Mouse (Mus musculus): ENCODE results near the gene Tgfbi.

The Tgfbi gene

DNA sequence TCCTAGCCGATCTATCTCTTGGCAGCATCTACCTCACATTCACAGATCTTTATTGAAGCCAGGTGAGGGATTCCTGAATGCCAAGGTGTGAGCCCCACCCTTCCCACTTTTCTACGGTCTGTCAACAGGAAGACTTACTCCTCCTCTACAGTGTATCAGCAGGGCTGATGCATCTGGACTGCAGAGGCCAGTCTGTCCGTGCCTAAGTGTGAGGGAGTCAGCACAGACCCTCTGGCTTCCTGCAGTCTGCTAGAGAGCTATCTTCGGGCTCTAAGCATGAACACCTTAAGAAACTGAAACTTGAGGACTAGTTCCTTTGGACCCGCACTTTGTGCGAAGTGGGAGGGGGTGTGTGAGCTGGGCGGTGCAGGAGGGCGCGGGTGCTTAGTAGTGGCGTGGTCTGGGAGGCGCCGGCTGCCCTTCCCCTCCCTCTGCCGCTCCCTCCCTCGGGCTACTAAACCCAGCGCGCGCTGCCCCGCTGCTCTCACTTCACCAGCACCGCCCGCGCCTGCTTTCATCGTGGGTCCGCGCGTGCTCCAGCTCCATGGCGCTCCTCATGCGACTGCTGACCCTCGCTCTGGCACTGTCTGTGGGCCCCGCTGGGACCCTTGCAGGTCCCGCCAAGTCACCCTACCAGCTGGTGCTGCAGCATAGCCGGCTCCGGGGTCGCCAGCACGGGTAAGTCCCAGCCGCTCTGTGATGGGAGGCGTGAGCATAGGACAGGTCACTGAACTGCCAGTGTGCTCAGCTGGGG, at the start of gene Tgfbi:
Gene Tgfbi (plus strand): TSS at position 421 of the 754 bp plus-strand sequence.
- no peak for DNase-seq (ENCODE audit: low spot score)

DNA sequence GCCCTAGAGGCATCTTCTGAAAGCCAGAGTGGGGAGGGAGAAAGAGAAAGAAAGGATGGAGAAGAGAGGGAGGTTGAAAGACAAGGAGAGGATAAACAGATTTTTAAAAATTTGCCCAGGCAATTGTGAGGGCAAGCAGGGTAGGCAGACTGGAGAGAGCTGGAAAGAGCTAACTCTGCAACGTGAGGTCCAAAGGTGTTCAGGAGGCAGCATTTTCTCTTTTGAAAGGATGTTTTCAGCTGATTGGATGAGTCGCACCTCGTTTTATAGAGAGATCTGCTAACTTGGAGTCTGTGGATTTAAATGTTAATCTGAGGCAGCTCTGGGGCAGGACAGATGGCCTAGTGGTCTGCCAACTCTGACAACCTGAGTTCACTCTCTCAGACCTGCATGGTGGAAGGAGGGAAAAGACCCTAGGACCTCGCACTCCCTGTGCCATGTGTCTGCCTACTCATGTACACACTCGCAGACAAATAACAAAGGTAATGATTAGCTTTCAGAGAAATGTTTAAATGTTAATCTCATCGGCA, 49.4 kb upstream of the Tgfbi start:
- DNase-seq (ENCODE audit: low spot score), result no peak

DNA sequence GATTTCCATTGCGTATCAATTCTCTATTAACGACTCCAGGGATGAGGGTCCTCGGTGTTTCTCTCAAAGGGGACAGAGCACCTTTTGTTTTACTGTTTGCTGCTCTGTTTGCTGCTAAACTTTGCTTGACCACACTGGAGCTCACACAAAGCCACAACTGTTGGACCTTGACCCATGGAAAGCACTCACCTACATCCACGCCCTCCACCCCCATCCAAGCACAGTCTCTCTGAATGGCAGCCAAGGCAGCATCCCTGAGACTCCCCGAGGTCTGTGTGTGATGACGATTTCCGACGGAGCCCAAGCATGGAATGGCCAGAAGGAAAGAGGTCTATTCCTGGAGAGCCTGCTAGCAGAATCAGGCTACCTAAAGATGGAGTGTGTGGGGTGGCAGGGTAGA, 48.2 kb upstream of the Tgfbi start:
- no peak for DNase-seq (ENCODE audit: low spot score)

DNA sequence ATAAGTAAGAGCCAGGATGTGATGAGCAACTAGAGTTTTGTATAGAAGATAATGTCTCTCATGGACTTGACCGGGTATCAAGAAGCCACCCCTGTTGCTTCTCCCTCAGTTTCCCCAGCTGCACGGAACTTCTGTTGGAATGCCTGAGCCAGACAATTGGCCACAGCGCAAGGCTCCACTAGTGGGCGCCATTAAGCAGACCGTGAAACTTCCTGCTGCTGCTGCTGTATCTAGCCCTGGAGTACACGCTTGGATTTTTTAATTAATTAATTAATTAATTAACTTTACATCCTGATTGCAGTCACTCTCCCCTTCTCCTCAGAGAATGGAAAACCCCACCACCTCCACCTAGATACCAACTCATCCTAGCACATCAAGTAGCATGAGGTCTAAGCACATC, 46.2 kb upstream of the Tgfbi start:
- no peak for DNase-seq (ENCODE audit: low spot score)

DNA sequence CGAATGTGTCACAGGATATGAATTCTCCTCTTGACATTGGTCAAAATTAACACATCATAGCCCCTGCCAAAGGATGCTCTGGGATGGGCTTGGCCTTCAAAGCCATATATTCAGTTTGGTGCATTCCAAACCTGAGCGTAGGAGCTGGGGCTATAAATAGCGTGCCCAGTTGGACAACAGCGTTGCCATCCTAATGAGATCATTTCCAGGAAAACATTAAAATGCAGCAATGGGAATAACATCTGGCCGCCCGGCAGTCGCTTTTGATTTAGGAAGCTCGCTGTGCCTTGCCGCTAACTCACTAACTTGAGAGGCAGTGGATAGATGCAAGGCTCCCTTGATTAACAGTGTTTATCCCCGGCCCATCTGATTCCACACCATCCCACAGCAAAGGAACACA, 43.0 kb upstream of the Tgfbi start:
- no peak for DNase-seq (ENCODE audit: low spot score)

DNA sequence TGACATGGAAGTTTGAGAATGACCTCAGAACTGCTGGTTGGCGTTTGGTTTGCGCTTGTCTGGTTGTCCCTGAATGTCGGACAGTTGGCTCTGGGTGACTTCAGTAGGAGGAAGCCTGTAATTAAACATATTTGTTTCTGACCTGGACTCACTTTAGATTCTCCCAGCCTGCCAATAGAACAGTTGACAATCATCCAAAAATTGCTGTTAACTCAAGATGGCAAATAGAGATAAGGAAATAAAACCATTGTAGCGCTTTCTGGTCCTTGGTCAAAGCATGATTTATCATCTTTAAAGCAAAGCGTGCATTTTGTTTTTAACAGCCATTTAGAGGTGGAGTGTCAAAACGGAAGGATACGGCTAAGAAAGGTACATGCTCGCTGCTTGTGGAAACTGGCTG, 37.7 kb upstream of the Tgfbi start:
- DNase-seq (ENCODE audit: low spot score), result no peak

DNA sequence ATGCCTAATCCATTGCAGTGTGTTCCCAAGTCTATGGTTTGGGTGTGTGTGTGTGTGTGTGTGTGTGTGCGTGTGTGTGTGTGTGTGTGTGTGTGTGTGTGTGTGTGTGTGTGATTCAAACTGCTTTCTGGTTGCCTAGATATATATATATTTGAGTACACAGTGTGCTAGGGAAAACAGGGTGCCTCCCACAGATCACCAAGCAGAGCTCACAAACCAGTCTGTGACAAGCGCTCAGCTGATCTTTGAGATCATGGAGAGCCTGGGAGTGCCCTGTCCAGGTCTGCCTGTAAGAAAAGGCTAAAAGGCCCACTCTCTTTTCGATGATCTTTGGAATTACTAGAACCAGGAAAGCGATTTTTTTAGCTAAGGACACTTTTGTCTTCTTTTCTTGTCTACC, 34.2 kb upstream of the Tgfbi start:
- DNase-seq (ENCODE audit: low spot score), result no peak

DNA sequence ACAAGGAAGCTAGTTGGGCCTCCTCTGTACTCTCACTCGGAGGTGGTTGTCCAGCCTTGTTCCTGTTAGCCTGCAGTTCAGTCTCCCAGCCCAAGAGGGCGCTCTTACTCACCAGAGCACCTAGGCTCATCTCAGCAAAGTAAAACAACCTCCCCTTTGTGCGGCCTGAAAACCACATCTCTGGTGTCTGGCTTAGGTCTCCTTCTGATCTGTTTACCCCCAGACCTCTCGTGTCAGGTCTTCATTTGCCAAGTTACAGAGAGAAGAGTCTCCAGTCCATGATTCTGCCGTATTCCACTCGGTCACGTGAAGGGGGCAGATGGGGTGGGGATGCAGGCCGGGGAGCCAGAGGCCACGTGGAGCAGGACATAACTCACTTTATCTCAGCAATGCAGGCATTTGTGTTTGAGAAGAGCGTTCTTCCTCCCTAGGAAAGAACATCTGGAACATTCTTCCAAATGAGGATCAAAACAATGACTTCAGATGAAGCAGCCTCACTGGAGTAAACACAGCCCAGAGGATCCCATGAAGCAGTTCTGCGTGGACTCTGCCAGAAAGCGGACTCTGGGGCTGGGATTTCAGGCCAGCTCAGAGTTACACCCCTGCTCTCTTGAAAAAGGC, 33.5 kb upstream of the Tgfbi start:
- peak; percentile 30 for DNase-seq (ENCODE audit: low spot score)

DNA sequence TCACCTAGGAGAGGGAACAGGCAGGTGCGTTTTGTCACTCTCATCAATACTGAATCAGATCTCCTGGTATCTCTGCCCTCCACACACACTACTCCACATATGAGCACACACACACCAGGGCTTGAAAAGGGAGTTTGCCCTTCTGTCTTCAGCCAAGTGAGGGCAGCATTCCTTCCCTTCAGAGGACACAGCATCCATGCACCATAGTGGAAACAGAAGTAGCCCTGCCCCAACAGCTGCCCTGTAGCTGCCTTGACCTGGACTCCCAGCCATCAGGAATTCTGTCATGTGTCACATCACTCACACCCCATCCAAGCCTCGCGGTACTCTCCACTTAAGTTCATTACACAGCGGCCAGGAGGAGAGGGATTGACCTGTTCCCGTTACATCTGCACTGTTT, 31.2 kb upstream of the Tgfbi start:
- no peak for DNase-seq (ENCODE audit: low spot score)

DNA sequence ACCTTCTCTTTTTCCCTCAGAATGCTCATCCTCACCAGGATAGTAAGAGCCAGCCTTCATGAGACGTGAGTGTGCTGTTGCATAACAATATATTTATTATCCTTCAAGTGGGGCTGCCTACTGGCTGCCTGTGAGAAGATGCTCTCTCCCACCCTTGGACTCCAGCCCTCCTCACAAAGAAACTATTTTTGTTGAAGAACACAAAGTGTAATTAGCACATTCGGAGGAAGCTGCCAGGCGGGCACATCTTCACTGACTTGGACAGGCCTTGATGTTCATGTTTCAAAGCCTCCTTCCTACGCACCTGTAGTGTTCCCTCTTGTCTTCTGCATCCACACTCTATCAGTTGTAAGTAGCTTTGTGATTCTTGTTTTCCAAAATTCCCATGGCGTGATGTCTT, 28.9 kb upstream of the Tgfbi start:
- no peak for DNase-seq (ENCODE audit: low spot score)

DNA sequence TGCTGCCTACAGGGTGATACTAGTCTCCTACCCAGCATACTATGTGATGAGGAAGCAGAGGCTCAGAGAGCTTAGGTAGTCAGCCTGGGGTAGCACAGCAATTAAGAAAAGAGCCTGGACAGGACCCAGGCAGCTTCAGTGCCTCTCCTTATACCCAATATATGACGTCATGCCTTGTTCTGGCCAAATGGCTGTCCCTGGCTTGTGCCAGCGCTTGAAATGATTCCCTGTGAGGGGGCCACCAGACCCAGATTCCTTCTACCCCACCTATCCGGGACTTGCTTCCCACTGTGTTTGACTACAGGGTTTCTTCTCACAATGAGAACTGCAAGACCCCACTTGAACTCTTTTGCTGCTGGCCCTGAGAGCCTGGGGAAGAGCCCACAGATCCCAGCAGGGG, 27.8 kb upstream of the Tgfbi start:
- DNase-seq (ENCODE audit: low spot score), result no peak

DNA sequence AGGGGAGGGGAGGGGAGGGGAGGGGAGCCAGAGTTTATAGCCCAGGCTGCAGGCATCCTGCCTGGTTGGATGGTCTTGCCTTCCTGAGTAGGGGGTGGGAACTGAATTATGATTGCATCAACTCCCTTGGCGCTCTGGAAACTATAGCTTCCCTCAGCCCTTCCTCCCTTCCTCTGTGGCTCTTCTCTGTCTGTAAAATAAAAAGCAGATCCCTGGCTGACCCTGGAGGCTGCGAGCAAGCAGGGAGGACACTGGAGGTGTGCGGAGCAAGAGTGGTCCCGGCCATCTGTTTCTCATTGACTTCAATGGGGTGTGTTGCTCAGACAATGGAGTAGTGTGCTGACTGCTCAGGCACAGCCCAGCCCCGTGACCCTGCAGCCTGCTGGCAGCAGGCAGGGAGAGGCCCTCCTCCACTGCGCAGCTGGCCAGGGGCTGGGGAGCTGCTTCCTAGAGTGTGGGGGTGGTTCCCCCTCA, 27.3 kb upstream of the Tgfbi start:
- no peak for DNase-seq (ENCODE audit: low spot score)

DNA sequence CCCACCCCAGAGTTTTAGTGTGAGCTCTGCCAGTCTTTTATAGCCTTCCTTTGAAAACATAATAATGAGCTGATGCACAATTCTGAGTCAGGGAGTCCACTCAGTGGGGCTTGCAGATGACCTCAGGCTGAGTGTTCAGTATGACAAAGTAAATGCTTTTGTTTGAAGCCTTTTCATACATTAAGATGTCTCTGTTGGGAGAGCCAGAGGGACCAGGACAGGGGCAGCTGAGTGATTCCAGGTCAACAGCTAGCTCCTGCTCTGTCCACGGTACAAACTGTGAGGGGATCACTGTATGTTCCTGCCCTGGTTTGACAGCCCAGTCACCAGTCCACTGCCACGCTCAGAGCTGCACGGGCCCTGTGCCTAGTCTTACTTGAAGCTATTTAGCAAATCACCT, 26.6 kb upstream of the Tgfbi start:
- no peak for DNase-seq (ENCODE audit: low spot score)

DNA sequence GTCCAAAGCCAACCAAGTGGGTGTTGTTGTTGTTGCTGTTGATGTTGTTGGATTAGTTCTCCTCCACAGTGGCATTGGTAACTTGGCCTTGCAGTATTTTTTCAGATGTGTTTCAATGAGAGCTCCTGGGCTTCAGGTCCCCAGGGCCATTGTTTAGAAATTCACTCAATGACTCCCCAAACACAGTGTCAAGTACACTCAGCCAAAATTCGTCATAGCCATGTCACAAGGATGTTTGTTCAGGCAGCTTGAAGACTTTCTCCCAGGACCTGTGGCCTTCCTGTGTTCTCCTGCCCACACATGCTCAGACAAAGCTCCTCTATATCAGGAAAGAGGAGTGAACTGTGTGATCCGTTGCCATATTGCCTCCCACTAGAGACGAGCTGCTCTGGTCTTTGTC, 23.3 kb upstream of the Tgfbi start:
- no peak for DNase-seq (ENCODE audit: low spot score)

DNA sequence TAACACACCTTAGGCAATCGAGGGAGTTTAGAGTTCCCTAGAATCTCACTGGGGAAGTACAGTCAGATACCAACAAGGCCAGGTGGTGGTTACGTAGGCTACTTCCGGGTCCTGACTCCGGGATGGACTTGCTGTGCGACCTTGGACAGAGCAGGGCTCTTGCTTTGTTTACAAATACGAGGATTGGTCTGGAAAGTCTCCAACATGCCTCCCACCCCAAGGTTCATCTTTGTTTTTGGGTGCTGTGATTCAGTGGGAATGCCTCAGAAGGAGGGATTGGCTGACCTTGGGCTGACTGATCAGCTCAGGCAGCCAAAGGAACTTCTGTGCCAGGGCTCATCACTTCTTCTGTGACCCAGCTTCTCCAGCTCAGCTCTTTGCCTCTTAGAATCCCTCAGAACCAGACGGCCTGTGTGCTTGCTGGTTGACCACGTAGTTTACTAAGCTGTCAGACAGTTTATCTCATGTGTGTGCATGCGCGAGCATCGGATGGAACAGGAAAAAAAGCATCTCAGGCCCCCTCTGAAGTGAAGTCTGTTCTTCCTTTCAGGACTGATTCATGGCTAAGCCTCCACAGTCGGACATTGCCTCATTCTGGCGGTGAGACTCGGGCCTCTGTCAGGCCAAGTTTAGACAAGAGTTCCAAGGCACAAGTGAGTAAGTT, 20.7 kb upstream of the Tgfbi start:
- DNase-seq (ENCODE audit: low spot score), result no peak

DNA sequence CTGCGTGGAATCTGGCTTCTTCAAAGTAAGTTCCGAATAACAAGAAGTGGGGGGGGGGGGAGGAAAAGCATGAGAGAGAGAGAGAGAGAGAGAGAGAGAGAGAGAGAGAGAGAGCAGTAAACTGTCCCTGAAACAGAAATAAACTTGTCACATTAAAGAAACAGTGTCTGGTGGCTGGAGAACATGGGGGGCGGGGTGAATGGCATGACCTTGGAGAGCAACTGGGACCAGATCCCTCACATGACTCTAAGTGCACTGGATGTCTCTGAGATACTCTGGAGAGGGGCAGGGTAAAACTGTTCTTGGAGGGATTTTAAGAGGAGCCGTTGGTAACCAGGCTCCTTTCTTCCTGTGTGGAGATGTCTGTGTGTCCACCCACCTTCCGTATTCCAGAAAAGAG, 19.1 kb upstream of the Tgfbi start:
- DNase-seq (ENCODE audit: low spot score), result no peak

DNA sequence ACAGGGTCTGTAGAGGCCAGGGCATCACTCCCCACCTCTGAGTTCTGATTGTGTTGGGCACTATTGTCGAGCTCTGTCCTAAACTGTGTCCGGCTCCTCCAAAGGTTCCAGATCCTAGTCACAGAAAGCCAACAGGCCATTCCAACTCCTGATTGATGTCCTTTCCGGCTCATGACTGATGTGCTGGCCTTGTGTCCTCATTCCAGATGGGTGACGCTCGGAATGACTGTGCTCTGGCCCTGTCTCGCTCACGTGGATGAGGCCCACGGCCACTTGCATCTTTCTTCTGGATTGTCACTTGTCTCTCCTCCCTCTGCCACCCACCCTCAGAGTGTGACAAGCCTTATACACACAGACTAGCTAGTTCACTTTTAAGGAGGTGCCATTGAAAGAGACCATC, 18.1 kb upstream of the Tgfbi start:
- DNase-seq (ENCODE audit: low spot score), result no peak

DNA sequence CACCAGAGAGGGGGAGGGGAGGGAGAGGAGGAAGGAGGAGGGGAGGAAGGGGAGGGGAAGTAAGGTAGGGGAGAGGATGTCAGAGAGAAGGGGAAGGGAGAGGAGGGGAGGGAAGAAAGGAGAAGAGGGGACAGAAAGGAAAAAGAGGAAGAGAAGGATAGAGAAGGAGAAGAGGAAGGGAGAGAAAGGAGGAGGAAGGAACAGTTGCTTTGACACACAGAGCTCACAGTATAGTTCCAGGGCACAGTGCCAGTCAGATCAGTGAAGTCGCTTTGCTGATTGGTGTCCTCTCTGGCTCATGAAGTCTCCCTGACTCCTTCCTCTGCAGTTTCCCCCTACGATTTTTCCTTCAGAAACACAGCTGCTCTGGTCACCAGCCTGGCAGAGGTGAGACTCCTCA, 17.4 kb upstream of the Tgfbi start:
- DNase-seq (ENCODE audit: low spot score), result no peak

DNA sequence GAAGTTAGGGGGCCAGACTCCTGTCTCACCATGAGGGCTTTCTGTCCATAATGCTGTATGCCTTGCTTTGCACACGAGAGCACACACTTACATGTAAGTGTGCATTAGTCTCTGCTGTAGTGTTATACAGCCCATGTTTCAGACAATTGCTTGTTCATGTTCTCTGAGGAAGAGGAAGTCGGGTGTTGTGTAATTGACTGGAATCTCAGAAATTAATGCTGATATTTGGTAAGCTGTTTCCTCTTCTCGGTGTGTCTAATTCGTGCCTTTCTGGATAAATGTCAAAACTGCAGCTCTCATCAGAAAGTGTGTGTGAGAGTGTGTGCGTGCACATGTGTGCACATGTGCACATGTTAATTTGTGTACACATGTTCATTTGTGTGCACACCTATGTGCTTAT, 16.1 kb upstream of the Tgfbi start:
- DNase-seq (ENCODE audit: low spot score), result no peak

DNA sequence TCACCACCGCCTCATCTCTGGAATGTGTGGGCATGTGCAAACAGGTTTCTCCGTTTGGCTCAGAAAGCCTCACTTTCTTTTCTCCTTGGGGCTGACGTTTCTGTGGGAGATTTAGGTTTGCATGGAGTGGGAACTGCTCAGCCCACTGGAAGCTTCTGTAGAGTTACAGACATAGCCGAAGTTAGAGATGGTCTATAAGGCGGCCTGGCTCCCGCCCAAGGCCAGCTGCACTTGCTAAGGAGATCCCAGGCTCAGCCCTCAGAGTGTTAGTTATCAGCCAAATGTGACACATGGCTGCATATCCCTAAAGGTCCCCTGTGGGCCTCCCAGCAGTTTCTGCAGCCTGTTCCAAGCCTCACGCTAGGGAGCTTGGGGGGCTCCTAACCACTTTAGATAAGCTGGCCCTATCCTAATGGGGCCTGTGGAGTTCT, 15.3 kb upstream of the Tgfbi start:
- no peak for DNase-seq (ENCODE audit: low spot score)

DNA sequence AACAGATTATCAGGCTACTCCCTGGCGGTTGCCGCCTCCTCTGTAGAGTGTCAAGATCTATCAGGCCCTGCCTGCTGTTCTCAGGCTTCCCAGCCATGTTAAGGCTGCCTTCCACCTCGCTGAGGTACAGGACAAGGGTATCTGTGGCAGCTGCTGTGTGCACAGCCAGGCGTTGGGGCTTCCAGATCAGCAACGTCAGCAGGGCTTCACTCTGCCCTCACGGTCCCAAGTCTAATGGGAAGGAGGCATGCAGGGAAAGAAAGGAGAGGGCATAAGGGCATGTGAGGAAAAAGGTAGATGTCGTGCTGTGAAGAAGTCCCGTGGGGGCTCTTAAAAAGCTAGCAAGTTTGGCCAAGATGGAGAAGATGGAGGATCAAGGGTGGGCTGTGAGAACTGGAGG, 14.1 kb upstream of the Tgfbi start:
- DNase-seq (ENCODE audit: low spot score), result no peak

DNA sequence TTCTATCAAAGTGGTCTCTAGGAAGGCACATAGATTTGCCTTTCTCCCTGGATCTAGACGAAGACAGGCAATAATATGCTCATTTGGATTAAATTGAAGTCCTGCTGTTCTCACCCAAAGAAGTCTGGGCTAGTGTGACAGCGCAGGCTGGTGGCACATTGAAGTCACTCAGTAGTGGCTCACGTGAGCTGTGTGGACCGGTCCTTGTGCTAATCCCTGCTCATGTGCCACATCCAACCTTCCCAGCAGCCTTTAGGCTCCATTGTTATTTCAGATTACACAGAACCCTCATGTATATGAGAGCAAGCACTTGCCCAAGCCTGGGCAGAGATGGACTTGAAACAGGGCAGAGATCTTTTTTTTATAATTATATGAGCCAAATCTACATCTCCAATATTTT, 12.0 kb upstream of the Tgfbi start:
- no peak for DNase-seq (ENCODE audit: low spot score)

Measured in urinary bladder, postnatal 10 days (tissue).